Comparison of ENCODE assay signal across 16 mouse cellular contexts in genomic region chr14:54367429-54368060, GRCm38 (mm10). TPM values are rescaled to one million over a fixed set of nuclear protein-coding genes. Genes with fewer than 3 reads are reported as not detected.
DNase-seq lines count a peak whose midpoint lies in the region; ATAC-seq and TF ChIP-seq lines count a peak whose summit lies in the region.
"Had no signal": no experiment of that assay in that cellular context is flagged by ENCODE, and none has a peak within 500 bp of the region (broad histone marks: within the 10 kb centered on the region; RNA-seq: fewer than 3 reads in every experiment).

No protein-coding gene starts in this region.

- H3K4me2 ChIP-seq in intestine, postnatal 0 days (replicated peaks; ENCODE audit: low read depth), result no peak overlapping the region
- H3K4me2 ChIP-seq in intestine, embryonic 16.5 days (ENCODE audit: low read depth, low read length), result no peak overlapping the region
- no peak overlapping the region for H3K4me2 ChIP-seq in liver, embryonic 12.5 days
- no peak overlapping the region for H3K4me2 ChIP-seq in liver, postnatal 0 days (ENCODE audit: low read depth, low read length)
- H3K4me2 ChIP-seq: embryonic facial prominence, embryonic 12.5 days; heart, embryonic 13.5 days; hindbrain, embryonic 15.5 days had no signal

- peak; percentile 70 to 74 for DNase-seq in adrenal gland, adult (ENCODE audit: inconsistent age in 2 of 2, low spot score in 1 of 2)
- no peak for DNase-seq in adrenal gland, postnatal 4 days (ENCODE audit: low spot score in 2 of 2)
- no peak for DNase-seq in liver, postnatal 0 days
- peak; percentile 26 for DNase-seq in limb, embryonic 10.5 days (ENCODE audit: low spot score)
- DNase-seq in ovary, postnatal 14 days (ENCODE audit: low spot score), result no peak
- DNase-seq: left cerebral cortex, postnatal 4 days; lung, postnatal 14 days had no signal

- ATAC-seq in intestine, postnatal 0 days, result no peak
- no peak for ATAC-seq in intestine, embryonic 16.5 days
- 0 out of 2 replicates have a peak, but pooled peaks have one; percentile 31 for ATAC-seq in liver, embryonic 12.5 days
- ATAC-seq in liver, postnatal 0 days, result no peak

- H3K27ac ChIP-seq in intestine, postnatal 0 days (ENCODE audit: low read depth, low read length), result peak overlapping the region; percentile 41; the same call in 1 of the 2 replicates
- H3K27ac ChIP-seq in intestine, embryonic 16.5 days (ENCODE audit: low read length), result no peak overlapping the region
- H3K27ac ChIP-seq in liver, embryonic 12.5 days, result no peak overlapping the region
- H3K27ac ChIP-seq in liver, postnatal 0 days (ENCODE audit: low read depth), result no peak overlapping the region
- H3K27ac ChIP-seq in limb, embryonic 10.5 days, result no peak overlapping the region
- H3K27ac ChIP-seq: embryonic facial prominence, embryonic 12.5 days; heart, embryonic 13.5 days; hindbrain, embryonic 15.5 days; layer of hippocampus, adult 2 months; liver, embryonic 14.5 days; midbrain, embryonic 10.5 days had no signal

- no peak overlapping the region for H3K9ac ChIP-seq in intestine, postnatal 0 days (ENCODE audit: low read depth, low read length)
- H3K9ac ChIP-seq in intestine, embryonic 16.5 days (ENCODE audit: low read depth, low read length), result no peak overlapping the region
- no peak overlapping the region for H3K9ac ChIP-seq in liver, embryonic 12.5 days
- H3K9ac ChIP-seq in liver, postnatal 0 days (replicated peaks), result no peak overlapping the region
- H3K9ac ChIP-seq: embryonic facial prominence, embryonic 12.5 days; heart, embryonic 13.5 days; hindbrain, embryonic 15.5 days; liver, embryonic 14.5 days had no signal

- TF ChIP-seq EP300 in liver, postnatal 0 days (IDR thresholded peaks at IDR 0.05; ENCODE audit: low read depth), result no peak

- no peaks in the 10 kb centered on the region for H3K9me3 ChIP-seq in intestine, postnatal 0 days (ENCODE audit: control insufficient read depth)
- no peaks in the 10 kb centered on the region for H3K9me3 ChIP-seq in intestine, embryonic 16.5 days (ENCODE audit: control insufficient read depth, low read length)
- H3K9me3 ChIP-seq in liver, embryonic 12.5 days (replicated peaks), result 0 out of 2 replicates have a peak, but pooled peaks cover 5% of the 10 kb centered on the region
- no peaks in the 10 kb centered on the region for H3K9me3 ChIP-seq in liver, postnatal 0 days (ENCODE audit: low read length)
- H3K9me3 ChIP-seq in limb, embryonic 10.5 days (replicated peaks), result 0 out of 2 replicates have a peak, but pooled peaks cover 1% of the 10 kb centered on the region
- H3K9me3 ChIP-seq: hindbrain, embryonic 15.5 days had no signal

- H3K27me3 ChIP-seq in intestine, postnatal 0 days (replicated peaks; ENCODE audit: control insufficient read depth, insufficient read depth, low read length), result no peaks in the 10 kb centered on the region
- H3K27me3 ChIP-seq in intestine, embryonic 16.5 days (replicated peaks; ENCODE audit: control insufficient read depth, insufficient read depth, low read length), result no peaks in the 10 kb centered on the region
- no peaks in the 10 kb centered on the region for H3K27me3 ChIP-seq in liver, embryonic 12.5 days (replicated peaks)
- no peaks in the 10 kb centered on the region for H3K27me3 ChIP-seq in liver, postnatal 0 days (ENCODE audit: insufficient read depth, low read length)
- no peaks in the 10 kb centered on the region for H3K27me3 ChIP-seq in limb, embryonic 10.5 days (ENCODE audit: low read depth, poor library complexity, severe bottlenecking)
- H3K27me3 ChIP-seq: embryonic facial prominence, embryonic 12.5 days; heart, embryonic 13.5 days; hindbrain, embryonic 15.5 days had no signal

- peaks cover 73% of the 10 kb centered on the region for H3K36me3 ChIP-seq in intestine, postnatal 0 days (ENCODE audit: control insufficient read depth, insufficient read depth)
- H3K36me3 ChIP-seq in intestine, embryonic 16.5 days (ENCODE audit: control insufficient read depth, insufficient read depth, low read length), result peaks cover 40% of the 10 kb centered on the region
- H3K36me3 ChIP-seq in liver, embryonic 12.5 days, result peaks cover 93% of the 10 kb centered on the region
- peaks cover 77% of the 10 kb centered on the region for H3K36me3 ChIP-seq in liver, postnatal 0 days (replicated peaks; ENCODE audit: insufficient read depth, low read length)
- H3K36me3 ChIP-seq in limb, embryonic 10.5 days, result peaks cover 92% of the 10 kb centered on the region

- no peaks in the 10 kb centered on the region for H3K4me1 ChIP-seq in intestine, postnatal 0 days (replicated peaks; ENCODE audit: control insufficient read depth, insufficient read depth, low read length)
- H3K4me1 ChIP-seq in intestine, embryonic 16.5 days (ENCODE audit: control insufficient read depth, insufficient read depth, low read length), result no peaks in the 10 kb centered on the region
- peaks cover under 1% of the 10 kb centered on the region; the same call in 1 of the 2 replicates for H3K4me1 ChIP-seq in liver, embryonic 12.5 days
- H3K4me1 ChIP-seq in liver, postnatal 0 days (ENCODE audit: insufficient read depth), result no peaks in the 10 kb centered on the region; the same call in 1 of the 2 replicates
- no peaks in the 10 kb centered on the region for H3K4me1 ChIP-seq in limb, embryonic 10.5 days
- H3K4me1 ChIP-seq: embryonic facial prominence, embryonic 12.5 days had no signal

- TF ChIP-seq CTCF in intestine, postnatal 0 days (IDR thresholded peaks at IDR 0.05; ENCODE audit: low read depth), result no peak
- no peak for TF ChIP-seq CTCF in liver, postnatal 0 days (IDR thresholded peaks at IDR 0.05; ENCODE audit: low read depth)

- H3K4me3 ChIP-seq in intestine, postnatal 0 days (ENCODE audit: low read depth, low read length), result no peak overlapping the region
- no peak overlapping the region for H3K4me3 ChIP-seq in intestine, embryonic 16.5 days (ENCODE audit: low read length)
- no peak overlapping the region for H3K4me3 ChIP-seq in liver, embryonic 12.5 days
- no peak overlapping the region for H3K4me3 ChIP-seq in liver, postnatal 0 days (ENCODE audit: low read depth, low read length)
- H3K4me3 ChIP-seq in limb, embryonic 10.5 days, result no peak overlapping the region
- H3K4me3 ChIP-seq: embryonic facial prominence, embryonic 12.5 days; heart, embryonic 13.5 days; hindbrain, embryonic 15.5 days; layer of hippocampus, adult 2 months; midbrain, embryonic 10.5 days had no signal

- WGBS in intestine, postnatal 0 days, result 86% methylated on average over 18 of the region's 18 CpGs
- WGBS in intestine, embryonic 16.5 days, result 84% methylated on average over 18 of the region's 18 CpGs
- 83% methylated on average over 18 of the region's 18 CpGs for WGBS in liver, embryonic 12.5 days (ENCODE audit: insufficient replicate concordance)
- WGBS in liver, postnatal 0 days (ENCODE audit: insufficient replicate concordance), result 87% methylated on average over 18 of the region's 18 CpGs
- WGBS in limb, embryonic 10.5 days, result 92% methylated on average over 18 of the region's 18 CpGs

RNA-seq across cellular contexts. Expression of gene Oxa1l, which starts 6.9 kb away (rescaled TPM):
- 100 to 1,000 TPM; 147 to 149 TPM for total RNA-seq in adrenal gland, postnatal 4 days (2021)
- polyA plus RNA-seq in intestine, postnatal 0 days (2015; fragmentation: Nextera tagmentation; extraction: Ambion mirVana), result 35.5 and 36.4 TPM in 2 replicates
- 42.9 and 48.6 TPM in 2 replicates for polyA plus RNA-seq in intestine, embryonic 16.5 days (2015; fragmentation: Nextera tagmentation; extraction: Ambion mirVana)
- 24.9 and 27.3 TPM in 2 replicates for polyA plus RNA-seq in liver, embryonic 12.5 days (2016; fragmentation: Nextera tagmentation; extraction: Ambion mirVana)
- polyA plus RNA-seq in liver, postnatal 0 days (2015; fragmentation: Nextera tagmentation; extraction: Ambion mirVana), result 27.4 and 28.9 TPM in 2 replicates
- polyA plus RNA-seq in limb, embryonic 10.5 days (2016; fragmentation: Nextera tagmentation; extraction: Ambion mirVana), result 60.5 and 63.1 TPM in 2 replicates

RNA-seq across cellular contexts. Expression of gene Slc7a7, which starts 50.0 kb away (rescaled TPM):
- 10 to 100 TPM in 1 of 2 experiments, 1 to 10 TPM in 1; 8.0 to 18.2 TPM for total RNA-seq in adrenal gland, postnatal 4 days (2021)
- 188 TPM in 2 replicates for polyA plus RNA-seq in intestine, postnatal 0 days (2015; fragmentation: Nextera tagmentation; extraction: Ambion mirVana)
- polyA plus RNA-seq in intestine, embryonic 16.5 days (2015; fragmentation: Nextera tagmentation; extraction: Ambion mirVana), result 93.8 and 111 TPM in 2 replicates
- polyA plus RNA-seq in liver, embryonic 12.5 days (2016; fragmentation: Nextera tagmentation; extraction: Ambion mirVana), result 8.4 and 8.5 TPM in 2 replicates
- 5.0 and 5.1 TPM in 2 replicates for polyA plus RNA-seq in liver, postnatal 0 days (2015; fragmentation: Nextera tagmentation; extraction: Ambion mirVana)
- polyA plus RNA-seq in limb, embryonic 10.5 days (2016; fragmentation: Nextera tagmentation; extraction: Ambion mirVana), result 2.3 and 3.1 TPM in 2 replicates

RNA-seq across cellular contexts. Expression of gene Mrpl52, which starts 59.2 kb away (rescaled TPM):
- total RNA-seq in adrenal gland, postnatal 4 days (2021), result 100 to 1,000 TPM; 219 to 235 TPM
- 300 and 317 TPM in 2 replicates for polyA plus RNA-seq in intestine, postnatal 0 days (2015; fragmentation: Nextera tagmentation; extraction: Ambion mirVana)
- polyA plus RNA-seq in intestine, embryonic 16.5 days (2015; fragmentation: Nextera tagmentation; extraction: Ambion mirVana), result 249 and 267 TPM in 2 replicates
- 269 and 282 TPM in 2 replicates for polyA plus RNA-seq in liver, embryonic 12.5 days (2016; fragmentation: Nextera tagmentation; extraction: Ambion mirVana)
- polyA plus RNA-seq in liver, postnatal 0 days (2015; fragmentation: Nextera tagmentation; extraction: Ambion mirVana), result 261 and 284 TPM in 2 replicates
- polyA plus RNA-seq in limb, embryonic 10.5 days (2016; fragmentation: Nextera tagmentation; extraction: Ambion mirVana), result 198 and 219 TPM in 2 replicates

Comparison
In these comparisons a context has a peak if more than half of its experiments do, and no peak if none do; other contexts are left out.
1. DNase-seq: peak in adrenal gland, adult (2 of 2) and limb, embryonic 10.5 days (single experiment); none in adrenal gland, postnatal 4 days (0 of 2), liver, postnatal 0 days (single experiment) and ovary, postnatal 14 days (single experiment).
2. RNA of gene Slc7a7, which starts 50.0 kb away (polyA plus RNA-seq): 188 TPM in intestine, postnatal 0 days and 93.8 to 111 TPM in intestine, embryonic 16.5 days; 8.4 to 8.5 TPM in liver, embryonic 12.5 days, 5.0 to 5.1 TPM in liver, postnatal 0 days and 2.3 to 3.1 TPM in limb, embryonic 10.5 days; every median in the first group is over 10 times any median in the second.